Mouse (Mus musculus) spleen, postnatal 36 days (tissue): Measurements from ENCODE around the gene Palb2.
"Not testable (repeated sequence)": the region's sequence is repeated elsewhere in the genome, so short reads cannot be mapped to it uniquely, and the experiment has no call there.

Experiments used
- DNase-seq, 2 experiments: peaks; one replicate each; pipeline ENCODE4 v3.0.0; 2022; ENCODE audit warnings: low spot score in 2 of 2, mixed read lengths in 1 of 2

The Palb2 gene

DNA sequence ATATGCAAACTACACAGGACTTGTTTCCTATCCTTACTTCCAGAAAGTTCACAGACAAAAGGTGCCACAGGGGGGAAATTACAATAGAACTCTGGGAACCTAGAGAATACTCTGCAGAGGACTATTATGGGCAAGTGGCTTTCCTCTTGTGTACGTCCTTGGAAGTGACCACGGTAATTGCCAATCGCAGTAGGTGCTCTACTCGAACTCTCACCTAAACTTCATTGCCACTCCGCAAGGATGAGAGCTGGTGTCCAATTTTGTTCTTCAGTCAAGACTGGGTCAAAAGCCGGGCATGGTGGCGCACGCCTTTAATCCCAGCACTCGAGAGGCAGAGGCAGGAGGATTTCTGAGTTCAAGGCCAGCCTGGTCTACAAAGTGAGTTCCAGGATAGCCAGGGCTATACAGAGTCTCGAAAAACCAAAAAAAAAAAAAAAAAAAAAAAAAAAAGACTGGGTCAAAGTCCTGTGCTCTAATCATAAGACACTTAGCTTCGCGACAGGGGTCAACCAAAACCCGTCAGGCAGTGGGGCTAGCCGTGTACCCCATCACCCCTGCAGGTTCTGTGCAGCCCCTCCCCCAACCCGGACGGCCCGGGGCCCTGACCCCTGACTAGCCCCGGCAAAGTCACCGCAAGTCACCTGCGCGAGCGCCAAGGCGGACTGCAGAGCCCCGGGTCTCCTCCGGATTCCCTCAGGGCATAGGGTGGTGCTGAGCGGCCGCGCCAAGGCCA, 31.6 kb downstream of the Palb2 start:
- not testable (repeated sequence) for DNase-seq

GRCm38 (mm10) chr7:122099222-122099621, 33.6 kb downstream of the Palb2 start:
- DNase-seq = peak; percentile 32 to 33

GRCm38 (mm10) chr7:122098009-122098408, 34.8 kb downstream of the Palb2 start:
- DNase-seq = no peak

- DNase-seq = peak; percentile 14 to 38
Measured at GRCm38 (mm10) chr7:122094564-122095330, 38.0 kb downstream of the Palb2 start.

DNA sequence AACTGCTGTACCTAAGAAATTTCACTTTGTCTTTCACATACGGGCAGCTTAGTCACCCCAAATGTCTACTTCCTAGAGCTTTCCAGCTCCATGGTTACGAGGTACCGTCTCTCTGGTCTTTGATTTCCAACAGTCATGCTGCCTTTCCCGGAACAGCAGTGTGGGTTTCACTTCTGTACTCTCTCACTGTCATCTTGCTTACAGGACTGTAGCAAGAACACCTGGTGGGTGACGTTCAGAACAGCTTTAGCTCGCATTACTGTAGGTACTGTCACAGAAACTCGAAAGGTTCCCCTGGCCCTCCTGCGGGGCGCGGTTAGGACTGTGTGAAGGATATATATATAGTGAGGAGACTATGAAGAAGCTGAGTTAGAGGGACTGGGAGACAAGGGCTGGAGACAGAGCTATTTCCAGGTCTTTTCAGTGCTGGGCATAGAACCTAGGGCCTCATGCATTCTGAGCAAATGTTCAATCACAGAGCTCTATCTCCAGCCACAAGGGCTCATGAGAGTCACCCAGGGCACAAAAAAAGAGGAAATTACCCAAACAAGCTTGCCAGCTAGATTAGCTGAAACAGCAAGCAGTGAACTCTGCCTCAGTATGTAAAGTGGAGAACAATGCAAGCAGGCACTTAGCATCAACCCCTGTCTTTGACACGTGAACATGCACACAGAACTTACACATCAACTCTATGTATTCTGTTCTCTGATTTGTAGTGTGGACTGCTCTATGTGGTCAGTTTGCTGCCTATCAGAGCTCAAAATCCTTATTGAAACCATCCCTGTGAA, 45.4 kb downstream of the Palb2 start:
- DNase-seq = peak; percentile 41 to 47

GRCm38 (mm10) chr7:122081071-122081470, 51.7 kb downstream of the Palb2 start:
- no peak for DNase-seq

DNA sequence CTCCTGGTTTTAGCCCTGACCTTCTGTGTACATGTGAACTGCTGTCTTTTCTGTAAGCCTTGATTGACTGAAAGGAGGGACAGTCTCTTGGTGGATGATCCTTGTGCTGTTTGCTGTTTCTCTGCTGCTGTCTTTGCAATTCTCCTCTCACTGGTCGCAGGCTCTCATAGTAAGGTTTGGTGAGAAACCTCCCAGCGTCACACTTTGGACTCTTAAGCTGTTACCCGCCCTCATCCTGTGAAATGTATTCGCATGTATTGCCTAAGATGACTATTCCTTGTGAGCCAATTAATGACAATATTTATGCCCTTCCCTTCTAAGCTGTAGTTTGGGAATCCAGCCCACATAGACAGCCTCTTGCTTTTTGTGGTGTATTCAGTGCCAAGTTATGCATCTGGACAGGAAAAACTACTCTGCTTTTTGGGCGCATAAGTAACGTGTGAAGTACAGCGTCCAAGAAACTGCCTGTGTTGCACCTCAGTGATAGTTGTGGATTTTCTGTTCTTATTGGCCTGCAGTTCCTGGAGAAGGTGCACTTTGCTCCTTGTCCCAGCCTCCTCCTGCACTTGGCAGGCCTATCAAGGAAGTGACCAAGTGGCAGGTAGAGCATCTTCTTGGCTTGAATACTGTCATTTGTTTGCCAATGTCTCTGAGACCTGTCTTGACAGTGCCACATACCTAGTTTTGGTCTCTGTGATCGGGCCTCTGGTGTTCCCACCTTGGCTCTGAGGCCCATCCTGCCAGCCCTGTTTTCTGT, 52.8 kb downstream of the Palb2 start:
- DNase-seq = no peak

DNA sequence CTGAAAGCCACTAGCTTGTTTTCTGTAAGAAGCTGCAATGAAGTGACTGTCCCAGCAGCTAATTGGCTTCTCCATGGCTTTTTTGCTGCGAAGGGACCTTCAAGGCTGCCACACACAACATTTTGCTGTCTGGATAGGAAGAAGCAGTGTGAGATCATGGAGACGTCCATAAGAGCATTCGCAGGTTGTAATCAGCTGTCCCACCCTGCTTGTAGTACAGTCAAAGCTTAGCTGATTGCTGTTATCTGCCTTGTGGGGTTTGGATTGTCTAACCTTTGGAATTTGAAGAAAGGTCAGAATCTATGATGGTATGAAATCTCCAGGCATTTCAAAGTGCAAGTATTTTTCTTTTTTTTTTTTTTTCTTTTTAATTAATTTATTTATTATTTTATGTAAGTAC, 58.4 kb downstream of the Palb2 start:
- no peak for DNase-seq

DNA sequence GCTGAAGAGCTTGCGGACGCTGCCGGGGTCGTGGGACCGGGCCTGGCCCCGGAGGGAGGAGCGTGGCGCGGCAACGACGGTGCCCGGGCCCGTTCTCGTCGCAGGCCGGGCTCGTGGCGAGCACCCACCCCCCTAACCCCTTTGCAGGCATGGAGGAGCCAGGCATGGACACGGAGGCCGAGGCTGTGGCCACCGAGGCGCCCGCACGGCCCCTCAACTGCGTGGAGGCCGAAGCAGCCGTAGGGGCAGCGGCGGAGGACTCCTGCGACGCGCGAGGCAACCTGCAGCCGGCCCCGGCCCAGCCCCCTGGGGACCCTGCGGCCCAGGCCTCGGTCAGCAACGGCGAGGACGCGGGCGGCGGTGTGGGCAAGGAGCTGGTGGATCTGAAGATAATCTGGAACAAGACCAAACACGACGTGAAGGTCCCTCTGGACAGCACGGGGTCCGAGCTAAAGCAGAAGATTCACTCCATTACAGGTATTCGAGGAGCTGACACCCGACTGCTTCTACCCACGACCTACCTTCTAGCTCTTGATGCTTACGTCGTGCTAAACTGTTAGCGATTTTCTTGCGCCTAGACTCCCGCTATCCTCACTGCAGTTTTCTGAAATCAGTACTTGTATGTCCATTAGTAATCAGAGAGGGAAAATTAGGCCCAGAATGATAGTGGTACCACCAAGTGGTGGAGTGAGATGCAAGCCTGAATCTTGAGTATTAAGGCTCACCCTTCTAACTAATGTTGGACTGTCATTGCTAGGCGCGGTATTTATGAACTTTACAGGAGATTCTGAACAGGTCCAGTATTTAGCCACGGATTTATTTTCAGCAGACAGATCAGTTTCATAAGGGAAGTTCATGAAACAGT, 65.0 kb downstream of the Palb2 start:
- DNase-seq = peak in 1 of 2 experiments; percentile 2

- DNase-seq = peak; percentile 90 to 94
Measured at GRCm38 (mm10) chr7:122066945-122067516, 65.8 kb downstream of the Palb2 start, which contains the start of the genes Ubfd1 and Ears2. TSS of gene Ubfd1 (plus strand) at chr7:122067175. TSS of gene Ears2 (minus strand) at chr7:122067263.

DNA sequence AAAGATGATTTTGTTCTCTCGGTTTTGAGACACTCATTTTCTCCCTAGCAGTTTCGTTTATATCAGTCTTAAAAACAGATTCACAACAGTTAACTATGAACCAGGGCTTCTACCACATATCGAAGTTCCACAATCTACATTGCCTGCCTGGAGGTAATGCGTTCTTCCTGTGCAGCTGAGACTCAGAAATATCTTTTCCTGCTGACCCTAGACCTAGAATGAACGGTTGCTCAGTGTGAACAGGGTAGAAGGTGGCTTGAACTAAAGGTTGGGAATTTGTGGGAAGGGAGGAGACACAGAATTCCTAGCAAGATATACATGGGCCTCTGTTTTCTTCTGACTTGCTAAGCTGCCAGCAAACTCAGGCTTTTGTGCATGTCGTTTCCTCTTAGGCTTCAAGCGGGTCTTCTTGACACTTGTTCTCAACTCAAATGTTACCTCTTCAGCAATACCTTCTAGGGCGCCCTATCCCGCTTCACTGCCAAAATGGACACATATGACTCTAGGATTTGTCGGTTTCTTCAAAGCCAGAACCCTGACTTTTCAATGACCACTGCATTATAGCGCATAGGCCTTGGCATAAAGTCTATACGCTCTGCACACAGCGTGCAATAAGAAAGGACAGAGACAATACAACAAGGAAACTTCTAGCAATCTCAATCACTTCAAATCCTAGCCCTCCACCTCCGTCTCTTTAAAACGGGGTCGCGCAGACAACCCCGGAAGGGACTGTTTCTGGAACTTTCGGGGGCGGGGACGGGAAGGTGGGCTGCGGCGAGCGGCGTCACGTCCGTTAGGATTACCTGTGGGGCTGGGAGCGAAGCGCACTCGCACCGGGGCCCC, 66.5 kb downstream of the Palb2 start:
- peak in 1 of 2 experiments; percentile 6 for DNase-seq

GRCm38 (mm10) chr7:122065656-122066055, 67.1 kb downstream of the Palb2 start:
- no peak for DNase-seq
